Mouse (Mus musculus) myocyte (in vitro differentiated cells): ENCODE data around the gene Cep57.

ENCODE experiments used
- CEBPB ChIP-seq: IDR thresholded peaks from 2 replicates; pipeline ENCODE4 v1.6.1; 2011; ENCODE audit warnings: mild to moderate bottlenecking, moderate library complexity; ENCODE audit not compliant: poor library complexity, insufficient read depth, severe bottlenecking
- MAX ChIP-seq: IDR thresholded peaks from one replicate; pipeline ENCODE4 v1.6.1; 2011; ENCODE audit warnings: low read depth, mild to moderate bottlenecking, control low read depth
- POLR2A ChIP-seq: IDR thresholded peaks from one replicate; pipeline ENCODE4 v1.6.1; 2011; ENCODE audit warnings: low read depth, mild to moderate bottlenecking, control low read depth, moderate library complexity; ENCODE audit not compliant: insufficient read length
- POLR2AphosphoS2 ChIP-seq: IDR thresholded peaks from one replicate; pipeline ENCODE4 v1.6.1; 2011; ENCODE audit warnings: low read depth, control low read depth; ENCODE audit not compliant: insufficient read length
- REST ChIP-seq: IDR thresholded peaks from one replicate; pipeline ENCODE4 v1.6.1; 2011; ENCODE audit warnings: mild to moderate bottlenecking, control low read depth, moderate library complexity; ENCODE audit not compliant: insufficient read depth, insufficient read length
- TCF12 ChIP-seq: IDR thresholded peaks from one replicate; pipeline ENCODE4 v1.6.1; 2011; ENCODE audit warnings: mild to moderate bottlenecking, control low read depth; ENCODE audit not compliant: poor library complexity, insufficient read depth, severe bottlenecking
- TCF3 ChIP-seq: IDR thresholded peaks from one replicate; pipeline ENCODE4 v1.6.1; 2011; ENCODE audit warnings: low read depth, control low read depth; ENCODE audit not compliant: insufficient read length
- USF1 ChIP-seq: IDR thresholded peaks from one replicate; pipeline ENCODE4 v1.6.1; 2011; ENCODE audit warnings: low read depth, mild to moderate bottlenecking, control low read depth, moderate library complexity

- TF ChIP-seq POLR2A, result no peak
- no peak for TF ChIP-seq TCF12
- no peak for TF ChIP-seq REST
- TF ChIP-seq CEBPB, result no peak
- TF ChIP-seq USF1, result no peak
- TF ChIP-seq MAX, result no peak
- no peak for TF ChIP-seq POLR2AphosphoS2
- TF ChIP-seq TCF3, result no peak
These were observed 40.7 kb upstream of the Cep57 start for GRCm38 (mm10) chr9:13867646-13868045.
